Mouse (Mus musculus) neural tube, embryonic 11.5 days (tissue): ENCODE results near the gene Klhdc1. TPM values are rescaled to one million over a fixed set of nuclear protein-coding genes. Genes with fewer than 3 reads are reported as not detected.

Source experiments
- ATAC-seq: fragments of 200-750 bp; cut with Nextera tagmentation; 2 replicates; pipeline ENCODE4 v1.8.0; 2017; ENCODE audit warnings: moderate number of reproducible peaks, mild to moderate bottlenecking, moderate TSS enrichment, moderate library complexity; ENCODE audit not compliant: insufficient read depth, low FRiP score, low TSS enrichment
- DNase-seq: peaks from one replicate; pipeline ENCODE4 v3.0.0-alpha.2; 2015; ENCODE audit warnings: low spot score
- H3K27ac ChIP-seq: fragments of 300-500 bp; sonication (generic); 2 replicates; pipeline ENCODE4 v1.5.1; 2014; ENCODE audit warnings: low read depth, mild to moderate bottlenecking, low read length
- H3K27me3 ChIP-seq: fragments of 300-500 bp; sonication (generic); 2 replicates; pipeline ENCODE4 v1.6.1; 2014; ENCODE audit warnings: mild to moderate bottlenecking, low read length, mixed read lengths; ENCODE audit not compliant: control insufficient read depth, insufficient read depth
- H3K36me3 ChIP-seq: fragments of 300-500 bp; sonication (generic); 2 replicates; pipeline ENCODE4 v1.6.1; 2014; ENCODE audit warnings: mild to moderate bottlenecking, low read length, moderate library complexity, mixed read lengths; ENCODE audit not compliant: control insufficient read depth, insufficient read depth
- H3K4me1 ChIP-seq: fragments of 300-500 bp; sonication (generic); 2 replicates; pipeline ENCODE4 v1.6.1; 2014; ENCODE audit warnings: low read length, mixed read lengths; ENCODE audit not compliant: control insufficient read depth, insufficient read depth
- H3K4me2 ChIP-seq: fragments of 300-500 bp; sonication (generic); 2 replicates; pipeline ENCODE4 v1.6.1; 2014; ENCODE audit warnings: low read depth, mild to moderate bottlenecking, moderate library complexity
- H3K4me3 ChIP-seq: fragments of 300-500 bp; sonication (generic); 2 replicates; pipeline ENCODE4 v1.5.1; 2014; ENCODE audit warnings: low read depth, low read length
- H3K9ac ChIP-seq: fragments of 300-500 bp; sonication (generic); 2 replicates; pipeline ENCODE4 v1.6.1; 2014; ENCODE audit warnings: mild to moderate bottlenecking, low read length
- H3K9me3 ChIP-seq: fragments of 300-500 bp; sonication (generic); 2 replicates; pipeline ENCODE4 v1.6.1; 2016; ENCODE audit warnings: low read length; ENCODE audit not compliant: control insufficient read depth
- WGBS: fragments of 180-500 bp; shearing (Covaris S2); extraction: QIAGEN DNeasy Blood & Tissue Kit; methylation state at CpG from one replicate; pipeline ENCODE4 v1.1.7; 2014; 5-methylcytosine and 5-hydroxymethylcytosine counted together
- polyA plus RNA-seq: library from polyadenylated mRNA; unstranded; fragments of >200 nt; fragmentation: Nextera tagmentation; extraction: Ambion mirVana; gene quantifications from 2 replicates; pipeline ENCODE4 v1.2.1, GENCODE M21; 2014

Gene Klhdc1
- polyA plus RNA-seq, 1 experiment from 2014 or later: 1.7 TPM

DNA sequence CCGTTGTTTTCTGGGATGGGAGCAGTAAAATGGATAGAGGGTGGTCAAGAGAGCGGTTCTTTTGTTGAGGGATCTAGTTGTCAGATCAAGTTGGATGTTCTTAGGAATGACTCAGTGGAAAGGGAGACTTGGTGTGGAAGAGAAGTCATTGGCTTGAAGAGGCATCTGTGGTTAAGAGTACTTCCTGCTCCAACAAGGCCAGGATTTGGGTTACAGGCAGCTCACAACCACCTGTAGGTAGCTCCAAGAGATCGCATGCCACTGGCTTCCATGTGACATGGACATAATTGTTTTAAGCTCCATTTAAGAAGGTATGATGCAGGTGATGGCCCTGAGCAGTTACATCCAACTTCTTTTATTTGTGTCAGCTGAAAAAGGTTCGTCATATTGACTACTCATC lies 8.8 kb downstream of the Klhdc1 start:
- Histone ChIP-seq H3K4me2 (no peak overlapping the region), H3K9me3 (no peaks in the 10 kb centered on the region), H3K27ac (no peak overlapping the region), H3K9ac (no peak overlapping the region), H3K4me1 (no peaks in the 10 kb centered on the region), H3K36me3 (no peaks in the 10 kb centered on the region), H3K4me3 (no peak overlapping the region), H3K27me3 (no peaks in the 10 kb centered on the region)
- ATAC-seq (no peak), DNase-seq (no peak)
- WGBS: 83% methylated on average over 4 of the region's 4 CpGs

DNA sequence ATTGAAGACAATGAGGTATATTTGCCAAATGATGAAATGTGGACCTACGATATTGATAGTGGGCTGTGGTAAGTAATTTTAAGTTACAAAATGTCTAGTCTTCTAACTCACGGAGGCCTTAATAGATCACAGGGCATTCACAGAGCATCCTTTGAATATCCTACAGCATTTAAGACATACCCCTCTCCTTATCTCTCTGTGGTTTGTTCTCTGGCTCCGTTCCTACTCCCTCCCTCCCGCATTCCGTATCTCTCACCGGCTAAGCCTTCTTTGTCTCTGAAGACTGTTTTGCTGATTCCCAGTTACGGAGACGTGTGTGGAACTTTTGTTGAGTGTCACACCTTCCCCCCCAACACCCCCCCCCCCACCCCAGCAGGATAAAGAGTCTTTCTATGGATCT lies 9.8 kb downstream of the Klhdc1 start:
- Histone ChIP-seq H3K27ac (no peak overlapping the region), H3K36me3 (no peaks in the 10 kb centered on the region), H3K9ac (no peak overlapping the region), H3K4me2 (no peak overlapping the region), H3K4me1 (no peaks in the 10 kb centered on the region), H3K4me3 (no peak overlapping the region), H3K27me3 (no peaks in the 10 kb centered on the region), H3K9me3 (no peaks in the 10 kb centered on the region)
- 85% methylated on average over 8 of the region's 8 CpGs for WGBS
- DNase-seq: no peak
- ATAC-seq: no peak

DNA sequence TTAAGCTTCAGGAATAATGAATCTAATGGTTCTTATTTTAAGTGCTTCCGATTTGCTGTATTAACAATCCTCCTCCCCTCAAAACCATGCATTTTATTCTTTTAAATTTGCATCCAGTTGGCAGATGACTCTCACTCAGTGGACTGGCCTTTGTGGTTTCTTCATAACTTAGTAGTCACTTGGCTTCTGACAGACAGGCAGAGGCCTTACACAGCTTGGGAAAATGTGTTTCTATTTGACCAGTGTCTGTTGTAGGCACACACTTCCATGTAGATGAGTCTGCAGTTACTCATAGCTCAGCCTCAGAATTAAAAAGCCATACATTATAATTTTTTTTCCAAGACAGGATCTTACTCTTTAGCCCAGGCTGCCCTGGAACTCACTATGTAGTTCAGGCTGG lies 12.8 kb downstream of the Klhdc1 start:
- Histone ChIP-seq H3K27ac (no peak overlapping the region), H3K9me3 (no peaks in the 10 kb centered on the region), H3K36me3 (no peaks in the 10 kb centered on the region), H3K4me3 (no peak overlapping the region), H3K4me1 (no peaks in the 10 kb centered on the region), H3K9ac (no peak overlapping the region), H3K4me2 (no peak overlapping the region), H3K27me3 (no peaks in the 10 kb centered on the region)
- no peak for DNase-seq
- 97% methylated on average over 1 of the region's 1 CpGs for WGBS
- no peak for ATAC-seq

- DNase-seq: no peak
- 87% methylated on average over 11 of the region's 11 CpGs for WGBS
- Histone ChIP-seq H3K4me1 (no peaks in the 10 kb centered on the region), H3K4me2 (no peak overlapping the region), H3K27ac (no peak overlapping the region), H3K9ac (no peak overlapping the region), H3K36me3 (no peaks in the 10 kb centered on the region), H3K9me3 (no peaks in the 10 kb centered on the region), H3K4me3 (no peak overlapping the region), H3K27me3 (no peaks in the 10 kb centered on the region)
- no peak for ATAC-seq
These were observed 16.9 kb downstream of the Klhdc1 start for GRCm38 (mm10) chr12:69257836-69258235.

GRCm38 (mm10) chr12:69262251-69262650 lies 21.3 kb downstream of the Klhdc1 start:
- no peaks in the 10 kb centered on the region for H3K9me3 ChIP-seq
- no peak overlapping the region for H3K4me3 ChIP-seq

GRCm38 (mm10) chr12:69265031-69265430 lies 24.1 kb downstream of the Klhdc1 start:
- ATAC-seq: no peak
- H3K4me2 ChIP-seq: no peak overlapping the region
- H3K36me3 ChIP-seq: no peaks in the 10 kb centered on the region
- H3K9me3 ChIP-seq: no peaks in the 10 kb centered on the region
- H3K9ac ChIP-seq: no peak overlapping the region
- DNase-seq: no peak
- H3K27me3 ChIP-seq: no peaks in the 10 kb centered on the region
- H3K4me3 ChIP-seq: no peak overlapping the region
- no peaks in the 10 kb centered on the region for H3K4me1 ChIP-seq
- no peak overlapping the region for H3K27ac ChIP-seq
- 83% methylated on average over 3 of the region's 3 CpGs for WGBS

More at GRCm38 (mm10) chr12:69262251-69262650, 21.3 kb downstream of the Klhdc1 start:
- Histone ChIP-seq H3K4me1 (no peaks in the 10 kb centered on the region), H3K27ac (no peak overlapping the region), H3K36me3 (no peaks in the 10 kb centered on the region), H3K9ac (no peak overlapping the region), H3K4me2 (no peak overlapping the region), H3K27me3 (no peaks in the 10 kb centered on the region)
- WGBS: 95% methylated on average over 5 of the region's 5 CpGs
- no peak for ATAC-seq
- no peak for DNase-seq

DNA sequence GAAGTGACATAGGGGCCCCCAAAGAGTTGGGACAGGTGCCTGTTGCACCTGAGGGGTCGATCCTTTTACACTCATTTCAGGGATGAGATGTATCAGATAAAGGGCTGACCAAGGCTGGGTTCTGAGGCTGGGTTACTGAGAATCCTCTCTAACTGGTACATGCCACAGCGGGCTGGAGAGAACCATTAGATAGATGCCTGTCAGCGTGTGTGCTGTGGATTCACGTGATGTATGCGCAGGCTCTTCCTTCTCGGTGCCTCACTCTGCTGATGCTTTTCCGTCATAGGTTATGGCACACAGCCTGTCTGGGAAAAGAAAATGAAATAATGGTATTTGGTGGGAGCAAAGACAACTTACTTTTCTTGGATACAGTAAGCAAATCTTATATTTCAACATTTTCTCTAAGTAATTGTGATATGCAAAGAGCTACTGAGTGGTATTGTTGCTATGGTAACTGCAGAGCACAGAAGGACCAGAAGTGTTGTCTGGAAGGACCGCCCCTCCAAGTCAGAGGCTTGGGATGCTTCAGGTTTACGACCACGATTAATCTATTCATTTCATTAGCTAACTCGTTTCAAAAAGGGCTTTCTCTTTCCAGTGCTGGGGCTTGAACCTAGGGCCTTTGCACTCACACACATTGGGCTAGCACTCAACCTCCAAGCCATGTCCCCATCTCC lies 27.1 kb downstream of the Klhdc1 start:
- H3K27me3 ChIP-seq: no peaks in the 10 kb centered on the region
- WGBS: 80% methylated on average over 11 of the region's 11 CpGs
- no peak overlapping the region for H3K4me2 ChIP-seq
- no peak overlapping the region for H3K4me3 ChIP-seq
- H3K36me3 ChIP-seq: no peaks in the 10 kb centered on the region
- ATAC-seq (no peak), DNase-seq (no peak)
- no peaks in the 10 kb centered on the region for H3K9me3 ChIP-seq
- no peaks in the 10 kb centered on the region for H3K4me1 ChIP-seq
- no peak overlapping the region for H3K27ac ChIP-seq
- no peak overlapping the region for H3K9ac ChIP-seq

- H3K9ac ChIP-seq: no peak overlapping the region
- no peak for DNase-seq
- ATAC-seq: no peak
- 67% methylated on average over 2 of the region's 2 CpGs for WGBS
- no peak overlapping the region for H3K4me2 ChIP-seq
- no peaks in the 10 kb centered on the region for H3K4me1 ChIP-seq
- H3K27me3 ChIP-seq: no peaks in the 10 kb centered on the region
- H3K36me3 ChIP-seq: no peaks in the 10 kb centered on the region
- H3K27ac ChIP-seq: no peak overlapping the region
- H3K9me3 ChIP-seq: no peaks in the 10 kb centered on the region
- no peak overlapping the region for H3K4me3 ChIP-seq
These were observed 28.0 kb downstream of the Klhdc1 start for GRCm38 (mm10) chr12:69268956-69269355.

- H3K27ac ChIP-seq: no peak overlapping the region
- 59% methylated on average over 1 of the region's 1 CpGs for WGBS
- H3K9ac ChIP-seq: no peak overlapping the region
- DNase-seq: no peak
- H3K4me3 ChIP-seq: no peak overlapping the region
- H3K27me3 ChIP-seq: no peaks in the 10 kb centered on the region
- no peak overlapping the region for H3K4me2 ChIP-seq
- no peaks in the 10 kb centered on the region for H3K36me3 ChIP-seq
- no peaks in the 10 kb centered on the region for H3K9me3 ChIP-seq
- no peaks in the 10 kb centered on the region for H3K4me1 ChIP-seq
- ATAC-seq: no peak
These were observed 39.0 kb downstream of the Klhdc1 start for GRCm38 (mm10) chr12:69279931-69280469.
